Mouse (Mus musculus) liver, embryonic 14.5 days (tissue): ENCODE data around the gene Htt. TPM values are rescaled to one million over a fixed set of nuclear protein-coding genes. Genes with fewer than 3 reads are reported as not detected.

Experiments used
- ATAC-seq: fragments of 200-750 bp; cut with Nextera tagmentation; 2 replicates; pipeline ENCODE4 v1.8.0; 2017; ENCODE audit warnings: moderate number of reproducible peaks, mild to moderate bottlenecking, moderate library complexity; ENCODE audit not compliant: insufficient read depth
- DNase-seq, 3 experiments: peaks; one replicate each; pipeline ENCODE4 v3.0.0-alpha.2; 2012 to 2013; ENCODE audit warnings: low read depth in 3 of 3, low spot score in 3 of 3
- H3K27ac ChIP-seq: fragments of 300-500 bp; sonication (generic); 2 replicates; pipeline ENCODE4 v1.5.1; 2014; ENCODE audit warnings: moderate library complexity, mild to moderate bottlenecking, control low read depth, inconsistent platforms
- H3K27me3 ChIP-seq: fragments of 300-500 bp; sonication (generic); 2 replicates; pipeline ENCODE4 v1.6.1; 2014; ENCODE audit warnings: mild to moderate bottlenecking, low read length, moderate library complexity; ENCODE audit not compliant: control insufficient read depth, insufficient read depth
- H3K36me3 ChIP-seq: fragments of 300-500 bp; sonication (generic); replicated peaks from 2 replicates; pipeline ENCODE4 v1.6.1; 2014; ENCODE audit warnings: low read depth; ENCODE audit not compliant: control insufficient read depth, insufficient read depth
- H3K4me1 ChIP-seq, 2 experiments: fragments of 200-500 bp in 1 of 2; fragments of 300-500 bp in 1 of 2; sonication (generic) in 1 of 2; replicated peaks; 2 replicates each; pipeline ENCODE4 v1.6.1; 2012 to 2014; ENCODE audit warnings: antibody characterized with exemption in 1 of 2, inconsistent platforms in 1 of 2, low read length in 1 of 2; ENCODE audit not compliant: control insufficient read depth in 2 of 2, insufficient read depth in 2 of 2
- H3K4me2 ChIP-seq: fragments of 300-500 bp; sonication (generic); 2 replicates; pipeline ENCODE4 v1.6.1; 2014; ENCODE audit warnings: low read depth, mild to moderate bottlenecking, control low read depth, moderate library complexity
- H3K4me3 ChIP-seq, 2 experiments: fragments of 200-500 bp in 1 of 2; fragments of 300-500 bp in 1 of 2; sonication (generic) in 1 of 2; 2 replicates each; pipeline ENCODE4 v1.5.1; 2012 to 2014; ENCODE audit warnings: low read depth in 2 of 2, low read length in 2 of 2, mild to moderate bottlenecking in 2 of 2, control low read depth in 1 of 2, inconsistent platforms in 1 of 2, moderate library complexity in 1 of 2; ENCODE audit not compliant: insufficient read depth in 1 of 2
- H3K9ac ChIP-seq: fragments of 300-500 bp; sonication (generic); replicated peaks from 2 replicates; pipeline ENCODE4 v1.6.1; 2014; ENCODE audit warnings: mild to moderate bottlenecking, control low read depth, moderate library complexity
- H3K9me3 ChIP-seq: fragments of 300-500 bp; sonication (generic); 2 replicates; pipeline ENCODE4 v1.6.1; 2016; ENCODE audit warnings: low read length, mixed read lengths; ENCODE audit not compliant: control insufficient read depth
- CTCF ChIP-seq: IDR thresholded peaks from 2 replicates; pipeline ENCODE4 v1.5.1; 2016; ENCODE audit warnings: antibody characterized with exemption, low read depth, control low read depth
- EP300 ChIP-seq: IDR thresholded peaks from 2 replicates; pipeline ENCODE4 v1.6.1; 2016; ENCODE audit warnings: antibody characterized with exemption, low read depth
- WGBS: fragments of 180-500 bp; shearing (Covaris S2); extraction: QIAGEN DNeasy Blood & Tissue Kit; methylation state at CpG from one replicate; pipeline ENCODE4 v1.1.7; 2014; ENCODE audit not compliant: insufficient replicate concordance; 5-methylcytosine and 5-hydroxymethylcytosine counted together
- polyA plus RNA-seq, 2 experiments: library from polyadenylated mRNA; depleted of rRNA in 1 of 2; stranded (reverse) in 1 of 2; unstranded in 1 of 2; fragments of >200 nt; fragmentation: Nextera tagmentation in 1 of 2; extraction: Ambion mirVana in 1 of 2; gene quantifications; 2 replicates each; pipeline versions ENCODE4 v1.2.1 to v1.2.3; 2012 to 2014

Gene Htt
- polyA plus RNA-seq, 2 experiments, result 4.8 to 6.3 TPM

DNA sequence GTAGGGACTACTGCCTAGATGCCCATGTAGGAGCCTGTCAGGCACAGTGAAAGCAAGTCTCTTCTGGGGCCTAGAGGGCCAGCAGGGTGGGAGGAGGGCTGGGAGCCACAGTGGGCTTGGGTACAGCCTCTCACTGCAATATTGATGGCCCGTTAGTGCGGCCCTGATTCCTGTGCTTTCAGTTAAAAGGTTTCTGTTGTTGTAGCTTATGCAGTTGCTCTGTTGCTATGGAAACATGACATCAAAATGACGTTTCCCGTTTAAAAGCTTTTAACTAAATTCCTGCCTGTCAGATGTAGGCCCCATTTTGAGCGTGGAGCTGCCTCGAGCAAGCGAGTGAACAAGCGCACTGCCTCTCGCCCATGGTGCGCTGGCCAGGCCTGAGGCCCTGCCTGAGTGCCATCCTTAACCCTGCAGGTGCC, 155.7 kb downstream of the Htt start:
- TF ChIP-seq CTCF (no peak), EP300 (no peak)
- Histone ChIP-seq H3K27me3 (no peaks in the 10 kb centered on the region), H3K9me3 (no peaks in the 10 kb centered on the region), H3K9ac (no peak overlapping the region), H3K27ac (no peak overlapping the region), H3K36me3 (no peaks in the 10 kb centered on the region), H3K4me1 (peaks cover 17 to 22% of the 10 kb centered on the region in 2 experiments), H3K4me2 (no peak overlapping the region), H3K4me3 (no peak overlapping the region)
- no peak for DNase-seq
- ATAC-seq, result no peak
- WGBS, result 86% methylated on average over 10 of the region's 10 CpGs

DNA sequence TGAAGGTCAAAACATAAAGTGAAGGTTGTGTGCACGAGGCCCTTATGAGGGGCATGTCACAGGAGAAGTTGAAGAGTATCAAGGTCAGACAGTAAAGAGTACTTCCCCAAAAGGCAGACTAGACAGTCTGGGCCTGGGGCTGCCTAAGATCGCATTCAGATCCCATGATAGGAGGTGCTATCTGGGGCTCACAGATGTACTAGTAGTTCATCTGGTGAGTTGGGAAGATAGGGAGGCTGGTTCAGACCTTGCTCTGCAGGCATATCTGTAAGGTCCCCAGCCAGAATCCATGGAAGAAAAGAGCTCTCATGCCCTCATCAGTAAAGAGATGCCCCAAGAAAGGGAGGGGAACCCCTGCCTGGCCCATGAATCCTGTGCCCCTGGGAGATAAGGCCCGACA, 157.2 kb downstream of the Htt start:
- Histone ChIP-seq H3K36me3 (no peaks in the 10 kb centered on the region), H3K9ac (peak overlapping the region; percentile 33), H3K4me1 (peaks cover 22 to 27% of the 10 kb centered on the region in 2 experiments), H3K27me3 (no peaks in the 10 kb centered on the region), H3K9me3 (no peaks in the 10 kb centered on the region), H3K4me3 (no peak overlapping the region), H3K4me2 (peak overlapping the region; percentile 40; the same call in 1 of the 2 replicates), H3K27ac (peak overlapping the region; percentile 5)
- DNase-seq (peak; percentile 46 to 63 (median 60)), ATAC-seq (peak; percentile 74)
- WGBS, result 7% methylated on average over 3 of the region's 3 CpGs
- TF ChIP-seq CTCF, result no peak
- peak; percentile 77 for TF ChIP-seq EP300

DNA sequence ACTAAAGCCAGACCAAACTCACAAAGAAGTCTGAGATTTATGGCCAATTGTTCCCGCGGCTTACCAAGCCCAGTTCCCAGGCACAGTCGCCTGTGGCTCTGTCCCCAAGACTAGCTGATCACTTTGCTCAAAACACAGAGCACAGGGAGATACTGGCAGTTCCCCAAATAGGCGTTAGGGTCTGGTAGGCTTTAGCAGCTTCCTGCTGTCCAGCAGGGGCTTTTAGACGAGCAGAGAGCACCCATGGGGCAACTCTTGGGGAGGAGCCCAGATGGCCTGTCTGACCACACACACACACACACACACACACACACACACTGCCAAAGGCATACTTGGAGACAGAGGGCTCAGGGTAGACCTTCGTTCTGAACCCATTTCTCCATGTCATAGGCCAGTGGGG, 161.0 kb downstream of the Htt start:
- H3K27me3 ChIP-seq, result no peaks in the 10 kb centered on the region
- H3K27ac ChIP-seq, result no peak overlapping the region
- peaks cover 33% of the 10 kb centered on the region in 2 experiments for H3K4me1 ChIP-seq
- H3K36me3 ChIP-seq, result no peaks in the 10 kb centered on the region
- H3K4me3 ChIP-seq, result no peak overlapping the region
- no peak overlapping the region for H3K9ac ChIP-seq
- H3K4me2 ChIP-seq, result no peak overlapping the region
- ATAC-seq (no peak), DNase-seq (no peak)
- H3K9me3 ChIP-seq, result no peaks in the 10 kb centered on the region
- WGBS, result 71% methylated on average over 6 of the region's 6 CpGs
- TF ChIP-seq EP300, result no peak
- TF ChIP-seq CTCF, result no peak

DNA sequence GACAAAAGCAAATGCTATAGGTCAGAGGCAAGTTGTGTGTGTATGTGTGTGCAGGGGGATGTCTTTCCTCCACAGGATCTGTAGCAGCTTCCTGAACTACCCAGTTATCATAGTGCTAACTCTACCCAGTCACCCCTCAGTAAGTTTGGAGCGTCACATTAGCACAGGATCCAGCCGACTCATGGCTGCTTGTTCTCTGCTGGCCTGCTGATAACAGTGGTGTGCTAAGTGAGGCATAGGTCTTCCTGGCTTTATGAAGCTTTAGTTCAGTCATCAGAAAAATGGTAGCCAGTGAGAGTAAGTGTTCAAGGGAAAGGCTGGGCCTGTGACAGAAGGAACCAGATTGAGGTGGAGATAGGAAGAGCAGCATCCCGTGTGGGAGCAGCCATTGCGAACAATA, 162.4 kb downstream of the Htt start:
- H3K9me3 ChIP-seq, result no peaks in the 10 kb centered on the region
- no peak overlapping the region for H3K4me3 ChIP-seq
- TF ChIP-seq CTCF, result no peak
- peak; percentile 84 for TF ChIP-seq EP300
- peak overlapping the region; percentile 7 for H3K9ac ChIP-seq
- WGBS, result 38% methylated on average over 4 of the region's 4 CpGs
- DNase-seq (peak; percentile 67 to 77 (median 72)), ATAC-seq (peak; percentile 90)
- peaks cover 28 to 31% of the 10 kb centered on the region in 2 experiments for H3K4me1 ChIP-seq
- H3K4me2 ChIP-seq, result peak overlapping the region; percentile 4
- H3K27ac ChIP-seq, result peak overlapping the region; percentile 70
- H3K36me3 ChIP-seq, result no peaks in the 10 kb centered on the region
- H3K27me3 ChIP-seq, result no peaks in the 10 kb centered on the region

DNA sequence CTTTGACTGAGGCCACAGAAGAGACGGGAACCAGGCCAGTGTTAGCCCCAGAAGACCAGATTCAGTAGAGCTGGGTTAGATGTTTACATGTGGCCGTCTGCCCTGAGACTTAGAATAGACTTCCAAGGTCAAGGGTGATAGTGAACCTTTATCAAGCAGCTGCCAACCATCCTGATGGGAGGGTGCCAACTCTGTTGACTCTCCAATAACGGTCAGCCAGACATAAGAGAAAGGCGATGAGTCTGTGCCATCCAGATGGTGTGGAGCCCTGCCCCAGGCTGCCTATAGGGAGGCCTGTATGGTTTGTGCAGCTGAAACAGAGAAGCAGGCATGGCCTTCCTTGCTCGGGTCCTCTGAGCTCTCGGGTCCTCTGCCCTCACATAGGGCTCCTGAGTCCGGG, 163.0 kb downstream of the Htt start:
- no peak overlapping the region; the same call in 1 of the 2 replicates for H3K9ac ChIP-seq
- peak overlapping the region; percentile 0 for H3K4me2 ChIP-seq
- H3K27ac ChIP-seq, result peak overlapping the region; percentile 70
- no peaks in the 10 kb centered on the region for H3K36me3 ChIP-seq
- H3K4me1 ChIP-seq, result peaks cover 28 to 29% of the 10 kb centered on the region in 2 experiments
- peak; percentile 73 for ATAC-seq
- TF ChIP-seq CTCF (no peak), EP300 (peak; percentile 60; the same call in 1 of the 2 replicates)
- 58% methylated on average over 7 of the region's 7 CpGs for WGBS
- no peak overlapping the region for H3K4me3 ChIP-seq
- H3K9me3 ChIP-seq, result no peaks in the 10 kb centered on the region
- DNase-seq, result peak in 2 of 3 experiments; percentile 41 to 45
- no peaks in the 10 kb centered on the region for H3K27me3 ChIP-seq
